Mouse (Mus musculus) spleen, postnatal 36 days (tissue): ENCODE data around the gene Gm8108.
"Not testable (repeated sequence)": the region's sequence is repeated elsewhere in the genome, so short reads cannot be mapped to it uniquely, and the experiment has no call there.

ENCODE experiments used
- DNase-seq, 2 experiments: peaks; one replicate each; pipeline ENCODE4 v3.0.0; 2022; ENCODE audit warnings: low spot score in 2 of 2, mixed read lengths in 1 of 2

Gene Gm8108

DNA sequence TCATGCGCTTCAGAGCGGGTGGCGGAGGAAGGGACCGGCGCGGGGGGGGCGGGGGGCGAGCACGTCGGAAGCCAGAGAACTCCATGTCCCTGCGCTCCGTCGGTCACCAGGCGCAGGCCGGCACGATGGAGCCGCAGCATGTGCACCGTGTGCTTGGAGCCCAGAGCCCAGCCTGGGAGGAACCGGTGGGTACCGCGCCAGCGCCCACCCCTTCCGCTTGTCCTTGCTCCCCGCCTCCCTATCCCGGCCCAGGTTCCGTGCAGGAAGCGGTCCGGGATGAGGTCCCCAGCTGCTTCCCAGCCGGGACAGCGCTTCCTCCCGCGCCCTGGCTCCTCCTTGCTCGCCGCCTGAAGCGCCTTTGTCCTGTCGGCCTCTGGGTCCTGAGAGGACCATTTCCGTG lies at the start of gene Gm8108:
Gm8108 (plus strand) TSS at position 101 of the 400 bp plus-strand sequence.
- not testable (repeated sequence) for DNase-seq

DNA sequence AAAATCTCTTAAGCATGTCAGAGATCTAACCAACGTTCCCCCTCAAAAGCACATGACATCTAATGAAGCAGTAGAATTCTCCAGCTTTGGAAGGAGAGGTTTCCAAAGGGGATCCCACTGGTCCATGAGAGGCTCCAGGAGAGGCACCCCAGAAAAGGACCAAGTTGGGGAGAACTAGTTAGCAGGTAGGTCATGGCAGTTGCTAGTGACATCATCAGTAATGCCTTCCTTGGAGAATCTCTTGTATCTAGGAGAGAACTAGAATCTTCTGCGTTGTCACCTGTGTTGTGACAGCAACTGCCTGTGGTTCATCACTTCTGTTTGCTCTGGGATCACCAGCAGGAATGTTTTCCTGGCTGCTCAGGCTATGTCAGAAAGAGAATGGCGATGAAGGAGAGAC lies 26.5 kb upstream of the Gm8108 start, which contains the start of gene Gm3115:
Gm3115 (plus strand) TSS at position 301 of the 400 bp plus-strand sequence.
- not testable (repeated sequence) for DNase-seq

DNA sequence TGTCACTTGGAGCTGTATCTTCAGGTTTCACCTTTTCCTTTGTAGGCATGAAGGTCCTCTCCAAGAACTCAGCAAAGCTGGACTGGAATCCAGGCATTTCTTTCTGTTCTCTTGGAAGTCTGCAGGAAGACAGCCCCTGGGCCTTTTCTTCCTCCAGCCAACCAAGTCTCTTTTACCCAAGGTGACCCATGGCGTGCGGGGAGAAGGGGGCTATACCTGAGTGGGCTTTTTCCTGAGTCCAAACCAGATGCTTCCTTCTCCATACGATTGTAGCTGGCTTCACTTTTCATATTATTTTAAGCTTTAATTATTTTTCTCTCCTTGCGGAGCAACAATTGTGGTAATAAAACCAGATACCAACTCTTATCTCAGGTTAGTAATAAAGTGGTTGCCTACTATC lies 31.3 kb downstream of the Gm8108 start:
- not testable (repeated sequence) for DNase-seq

DNA sequence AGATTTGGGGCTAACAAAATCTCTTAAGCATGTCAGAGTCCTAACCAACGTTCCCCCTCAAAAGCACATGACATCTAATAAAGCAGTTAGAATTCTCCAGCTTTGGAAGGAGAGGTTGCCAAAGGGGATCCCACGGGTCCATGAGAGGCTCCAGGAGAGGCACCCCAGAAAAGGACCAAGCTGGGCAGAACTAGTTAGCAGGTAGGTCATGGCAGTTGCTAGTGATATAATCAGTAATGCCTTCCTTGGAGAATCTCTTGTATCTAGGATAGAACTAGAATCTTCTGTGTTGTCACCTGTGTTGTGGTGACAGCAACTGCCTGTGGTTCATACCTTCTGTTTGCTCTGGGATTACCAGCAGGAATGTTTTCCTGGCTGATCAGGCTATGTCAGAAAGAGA lies 54.4 kb downstream of the Gm8108 start, which contains the start of gene Gm3127:
Gm3127 (plus strand) TSS at position 301 of the 400 bp plus-strand sequence.
- not testable (repeated sequence) for DNase-seq

DNA sequence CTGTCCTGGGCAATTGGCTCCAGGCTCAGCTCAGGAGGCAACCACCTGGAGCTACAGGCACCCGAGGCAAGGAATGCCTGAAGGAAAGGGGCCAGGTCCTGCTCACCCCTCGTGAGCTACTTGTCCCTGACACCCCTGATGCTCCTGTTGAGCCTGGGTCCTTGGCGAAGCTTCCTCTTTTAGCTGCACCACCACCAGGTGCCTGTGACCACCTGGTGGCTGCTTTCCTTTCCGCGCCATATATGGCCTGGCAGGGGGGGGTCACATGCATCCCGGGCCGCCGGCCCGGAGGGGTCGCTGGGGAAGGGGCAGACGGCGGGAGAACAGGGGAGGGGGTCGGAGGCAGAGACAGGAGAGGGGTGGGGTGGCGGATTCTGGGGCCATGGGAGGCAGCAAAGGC lies 71.7 kb downstream of the Gm8108 start:
- not testable (repeated sequence) for DNase-seq
